Mouse (Mus musculus): ENCODE data around the gene Olfr311.

Gene Olfr311

GRCm38 (mm10) chr11:58870961-58871360, 31.9 kb downstream of the Olfr311 start:
- DNase-seq (ENCODE audit: low spot score), result no peak

- DNase-seq (ENCODE audit: low spot score), result no peak
Observed at GRCm38 (mm10) chr11:58883756-58884155, 44.7 kb downstream of the Olfr311 start.

GRCm38 (mm10) chr11:58890511-58890910, 51.5 kb downstream of the Olfr311 start:
- no peak for DNase-seq (ENCODE audit: low spot score)
